Mouse (Mus musculus): ENCODE results near the gene Spag17. TPM values are rescaled to one million over a fixed set of nuclear protein-coding genes. Genes with fewer than 3 reads are reported as not detected.

Spag17 gene
- total RNA-seq, 1 experiment from 2014 or later = 0.10 TPM

DNA sequence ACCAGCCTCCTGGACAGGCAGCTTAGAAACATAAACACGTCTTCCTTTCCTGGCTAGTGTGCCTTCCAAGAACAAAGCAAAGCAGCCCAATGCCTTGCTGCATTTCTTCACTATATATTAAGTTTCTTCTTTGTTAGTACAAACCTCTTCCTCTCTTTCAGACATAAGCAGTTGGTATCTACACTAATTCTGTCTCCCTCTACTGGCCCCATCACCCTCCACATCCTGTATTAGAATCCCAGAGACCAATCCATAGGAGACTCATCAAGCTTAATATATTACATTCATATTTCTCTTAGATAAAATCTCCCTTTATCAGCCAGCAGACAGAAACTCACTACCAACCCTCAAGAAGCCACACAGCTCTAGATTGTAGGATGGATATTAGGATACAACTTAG, 237.2 kb downstream of the Spag17 start:
- no peak for ATAC-seq (replicated peaks; ENCODE audit: insufficient number of reproducible peaks, low FRiP score, low TSS enrichment, poor library complexity, severe bottlenecking)

DNA sequence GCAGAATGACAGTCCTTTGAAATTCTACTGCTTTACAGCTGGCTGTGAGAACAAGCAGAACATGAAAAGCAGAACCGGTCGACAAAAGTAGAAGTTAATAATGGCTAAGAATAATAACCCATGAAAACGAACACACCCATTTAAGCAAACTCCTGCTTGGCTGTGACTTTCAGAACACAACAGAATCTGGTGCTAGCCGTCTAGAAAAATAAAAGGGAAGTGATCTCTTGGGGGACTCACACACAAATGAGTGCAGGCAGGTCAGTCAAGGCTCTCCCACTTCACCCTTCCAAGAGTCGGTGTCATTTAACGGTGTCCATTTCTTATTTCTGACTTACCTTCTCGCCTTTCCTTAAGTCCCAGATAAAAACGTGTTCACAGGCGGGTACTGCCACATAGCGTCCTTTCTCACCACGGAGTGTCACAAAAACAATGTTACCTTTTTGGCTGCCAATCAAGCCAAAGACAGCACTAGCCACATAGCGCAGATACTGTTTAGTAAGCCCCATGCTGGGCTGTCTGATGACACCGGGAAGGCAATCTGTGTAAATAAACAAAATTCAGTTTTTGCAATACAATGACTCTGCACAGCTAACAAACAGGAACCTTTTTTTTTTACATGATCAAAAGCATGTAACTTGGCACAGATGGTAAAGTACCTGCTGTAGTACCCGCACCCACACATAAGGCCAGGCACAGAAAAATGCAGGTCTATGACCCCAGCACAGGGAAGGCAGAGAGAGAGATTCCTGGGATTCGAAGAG, 275.7 kb downstream of the Spag17 start:
- peak; percentile 51 for ATAC-seq (replicated peaks; ENCODE audit: insufficient number of reproducible peaks, low FRiP score, low TSS enrichment, poor library complexity, severe bottlenecking)

DNA sequence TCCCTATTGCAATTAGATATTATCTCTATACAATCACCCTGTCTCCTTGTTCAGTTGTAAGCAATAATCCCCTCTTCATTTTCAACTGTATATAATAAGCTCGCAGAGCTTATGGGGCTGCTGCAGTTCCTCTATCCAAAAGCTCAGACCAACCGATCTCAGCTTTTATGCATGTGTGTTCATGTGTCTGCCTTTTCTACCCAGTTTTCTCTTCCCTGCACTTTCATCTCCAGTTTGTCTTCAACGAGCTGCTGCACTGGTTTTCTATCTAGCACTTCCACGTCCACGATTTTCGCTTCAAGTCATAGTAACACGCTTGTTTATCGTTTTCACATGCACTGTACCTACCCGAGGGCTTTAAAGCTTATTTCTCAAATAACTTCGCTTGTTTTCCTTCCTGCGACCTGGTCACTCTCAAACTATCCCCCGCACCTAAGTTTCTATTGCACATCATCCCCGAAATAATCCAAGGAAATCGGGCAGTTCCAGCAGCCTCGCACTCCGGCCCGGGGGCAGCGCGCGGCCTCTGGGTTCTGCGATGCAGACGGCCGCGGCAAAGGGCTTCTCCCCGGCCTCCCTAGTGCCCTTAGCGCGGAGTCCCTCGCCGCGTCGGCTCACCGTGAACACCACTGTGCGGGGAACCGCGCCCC, 276.6 kb downstream of the Spag17 start:
- ATAC-seq (replicated peaks; ENCODE audit: insufficient number of reproducible peaks, low FRiP score, low TSS enrichment, poor library complexity, severe bottlenecking) = no peak

DNA sequence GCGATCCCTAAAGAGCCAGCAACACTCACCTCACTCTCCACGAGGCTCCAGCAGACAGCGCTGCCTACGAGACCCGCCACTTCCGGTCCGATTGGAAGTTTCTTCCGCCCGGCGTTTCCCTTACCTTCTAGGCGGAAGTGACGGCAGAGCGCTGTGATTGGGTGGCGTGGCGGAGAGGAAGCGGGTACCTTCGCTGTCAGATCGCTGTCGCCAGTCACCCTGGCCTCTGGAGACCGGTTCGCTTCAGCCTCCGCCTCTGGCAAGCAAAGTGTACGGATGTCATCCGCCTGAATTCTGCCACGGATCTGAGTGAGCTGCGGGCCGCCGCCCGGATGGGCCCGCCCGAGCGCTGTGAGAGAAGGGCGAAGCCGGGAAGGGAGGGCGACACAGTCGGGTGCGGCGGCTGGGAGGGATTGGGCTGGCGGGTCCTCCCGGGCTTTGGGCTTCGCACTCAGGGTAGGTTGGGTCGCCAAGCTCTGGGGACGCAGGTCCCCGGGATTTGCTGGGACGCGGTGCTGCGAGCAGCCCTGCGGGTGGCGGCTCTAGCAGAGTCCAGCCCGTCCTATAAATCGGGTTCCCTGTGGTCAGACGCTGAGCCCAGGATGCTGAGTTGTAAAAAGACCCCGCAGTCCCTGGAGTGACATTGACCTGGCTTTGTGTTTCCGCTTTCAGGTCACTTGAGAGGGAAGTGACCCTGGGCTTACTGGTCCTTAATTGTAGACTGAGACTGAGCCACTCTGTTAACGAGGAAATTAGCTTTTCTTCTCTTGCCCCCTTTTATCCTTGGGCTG, 277.3 kb downstream of the Spag17 start, which contains the start of the genes Gdap2 and Wdr3:
Gene Gdap2, plus strand, starts transcription at position 67 of the 791 bp plus-strand sequence.
Gene Wdr3, minus strand, starts transcription at position 93 of the 791 bp plus-strand sequence.
- ATAC-seq (replicated peaks; ENCODE audit: insufficient number of reproducible peaks, low FRiP score, low TSS enrichment, poor library complexity, severe bottlenecking) = peak; percentile 98

DNA sequence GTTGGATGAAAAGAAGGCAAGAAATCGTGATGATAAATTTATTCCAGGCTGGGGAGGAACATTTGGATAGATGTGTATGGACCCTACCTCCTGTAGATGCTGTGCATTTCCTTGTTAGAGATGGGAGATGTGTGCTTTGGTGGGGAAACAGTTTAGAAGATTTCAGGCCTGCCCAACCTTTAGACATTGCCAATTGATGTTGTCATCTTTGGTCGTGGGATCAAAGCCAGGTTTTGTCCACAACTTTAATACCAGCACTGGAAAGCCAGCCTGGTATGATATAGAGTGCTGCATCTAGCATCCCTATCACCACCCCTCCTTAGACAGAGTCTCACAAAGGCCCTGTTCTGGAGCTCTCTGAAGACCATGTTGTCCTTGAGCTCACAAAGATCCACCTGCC, 278.4 kb downstream of the Spag17 start:
- ATAC-seq (replicated peaks; ENCODE audit: insufficient number of reproducible peaks, low FRiP score, low TSS enrichment, poor library complexity, severe bottlenecking) = no peak

DNA sequence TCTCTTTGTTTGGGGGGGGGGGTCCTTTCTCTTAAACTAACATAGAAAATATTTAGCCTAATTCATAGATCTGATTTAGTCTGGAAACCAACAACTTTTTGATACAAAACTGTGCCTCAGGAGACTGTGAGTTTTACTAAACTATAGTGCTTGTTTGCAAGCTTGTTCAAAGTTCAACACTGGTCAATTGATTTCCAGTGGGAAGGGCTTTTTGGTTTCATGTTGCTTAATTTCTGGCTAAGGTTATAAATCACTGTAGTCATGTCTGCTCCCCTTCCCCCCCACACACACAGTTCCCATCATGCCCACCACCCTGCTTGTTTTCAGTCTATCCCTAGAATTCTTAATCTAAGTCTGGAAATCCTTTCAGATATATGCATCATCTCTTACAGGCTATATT, 279.8 kb downstream of the Spag17 start:
- no peak for ATAC-seq (replicated peaks; ENCODE audit: insufficient number of reproducible peaks, low FRiP score, low TSS enrichment, poor library complexity, severe bottlenecking)

DNA sequence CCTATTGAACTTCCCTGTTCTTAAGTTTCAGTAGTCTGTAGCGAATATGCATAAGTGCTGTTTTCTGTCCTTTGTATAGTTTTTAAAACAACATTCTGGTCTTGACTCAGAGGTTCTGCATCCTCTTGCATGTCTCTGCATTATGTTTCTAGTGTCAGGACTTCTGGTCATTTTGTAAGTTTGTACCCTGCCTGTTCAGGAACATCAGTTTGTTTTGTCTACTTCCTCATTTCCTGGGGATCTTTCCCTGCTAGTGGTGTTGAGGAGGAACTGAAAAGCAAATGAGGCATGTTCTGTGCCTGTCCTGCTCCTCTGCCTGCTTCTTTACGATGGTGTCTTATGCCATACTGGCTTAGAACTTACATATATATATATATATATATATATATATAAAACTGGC, 290.8 kb downstream of the Spag17 start:
- ATAC-seq (replicated peaks; ENCODE audit: insufficient number of reproducible peaks, low FRiP score, low TSS enrichment, poor library complexity, severe bottlenecking) = peak; percentile 74

DNA sequence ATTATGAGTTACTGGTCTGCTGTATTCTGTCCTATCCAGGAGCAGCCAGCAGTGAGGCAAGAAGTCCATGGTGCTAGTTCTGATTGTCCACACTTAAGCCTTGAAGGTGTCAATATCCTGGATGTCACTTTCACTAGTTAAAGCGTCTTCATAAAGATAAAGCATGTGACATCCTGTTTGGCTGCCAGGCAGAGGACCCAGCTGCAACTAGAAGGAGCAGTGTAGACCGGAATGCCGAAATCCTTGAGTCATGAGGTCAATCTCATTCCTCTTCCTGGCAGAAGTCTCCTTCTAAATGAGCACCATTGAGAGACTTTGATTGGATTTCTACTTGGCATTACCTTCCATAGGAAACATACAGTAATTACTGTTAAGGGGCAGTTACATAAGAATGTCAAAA, 295.3 kb downstream of the Spag17 start:
- ATAC-seq (replicated peaks; ENCODE audit: insufficient number of reproducible peaks, low FRiP score, low TSS enrichment, poor library complexity, severe bottlenecking) = no peak

DNA sequence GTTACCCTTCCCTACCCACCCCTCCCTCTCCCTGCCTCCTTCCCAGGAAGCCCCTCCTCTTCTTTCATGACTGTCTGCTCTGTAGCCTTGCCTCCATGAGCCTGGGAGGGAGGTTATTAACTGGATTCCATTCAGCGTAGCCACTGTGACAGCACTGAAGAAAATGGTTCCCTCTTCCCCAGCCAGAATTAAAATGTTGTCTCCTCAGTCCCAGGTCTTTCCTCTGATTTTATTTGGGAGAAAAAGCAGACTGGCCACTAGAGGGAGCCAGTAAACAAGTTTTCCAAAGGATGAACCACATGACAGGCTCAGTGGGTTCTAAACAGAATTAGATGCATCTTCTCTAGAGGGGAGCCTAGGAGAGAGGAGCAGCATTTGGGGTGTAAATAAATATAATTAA, 304.2 kb downstream of the Spag17 start:
- ATAC-seq (replicated peaks; ENCODE audit: insufficient number of reproducible peaks, low FRiP score, low TSS enrichment, poor library complexity, severe bottlenecking) = no peak

DNA sequence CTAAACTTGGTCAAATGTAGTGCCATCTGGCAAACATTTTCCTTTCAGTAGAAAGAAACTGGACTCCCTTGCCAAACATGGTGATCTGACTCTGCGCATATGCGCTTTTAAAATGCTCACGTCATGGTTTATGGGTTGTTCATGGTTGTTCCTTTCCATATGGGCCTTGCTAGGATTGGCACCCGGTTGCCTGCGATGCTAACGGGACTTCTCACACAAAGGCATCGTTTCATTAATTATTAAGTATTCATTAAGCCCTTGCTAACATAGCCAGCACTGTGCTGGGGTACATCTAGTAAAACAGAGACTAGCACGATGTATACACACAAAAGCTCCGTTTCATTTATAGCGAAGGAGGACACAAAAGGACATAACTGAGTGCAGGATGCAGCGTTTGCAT, 304.7 kb downstream of the Spag17 start:
- no peak for ATAC-seq (replicated peaks; ENCODE audit: insufficient number of reproducible peaks, low FRiP score, low TSS enrichment, poor library complexity, severe bottlenecking)

Measured in monocyte, adult 5-6 weeks (primary cell).